Mouse (Mus musculus) spleen, postnatal 14 days (tissue): ENCODE data around the gene Syna.

Experiments
- DNase-seq, 2 experiments: peaks; one replicate each; pipeline ENCODE4 v3.0.0; 2021 to 2022; ENCODE audit warnings: low spot score in 2 of 2

Syna gene

GRCm38 (mm10) chr5:134531585-134531984 is 28.4 kb downstream of the Syna start:
- DNase-seq, result no peak

- no peak for DNase-seq
Observed at GRCm38 (mm10) chr5:134530830-134531229, 29.1 kb downstream of the Syna start.

GRCm38 (mm10) chr5:134528488-134528887 is 31.5 kb downstream of the Syna start:
- DNase-seq, result no peak

GRCm38 (mm10) chr5:134525971-134526711 is 33.8 kb downstream of the Syna start:
- DNase-seq, result no peak

GRCm38 (mm10) chr5:134523728-134524127 is 36.2 kb downstream of the Syna start:
- no peak for DNase-seq

GRCm38 (mm10) chr5:134522524-134522923 is 37.4 kb downstream of the Syna start:
- DNase-seq, result no peak

- DNase-seq, result no peak
Observed at GRCm38 (mm10) chr5:134521806-134522205, 38.2 kb downstream of the Syna start.

GRCm38 (mm10) chr5:134521131-134521530 is 38.8 kb downstream of the Syna start:
- no peak for DNase-seq

GRCm38 (mm10) chr5:134520120-134520519 is 39.9 kb downstream of the Syna start:
- no peak for DNase-seq

GRCm38 (mm10) chr5:134519471-134519870 is 40.5 kb downstream of the Syna start:
- DNase-seq, result no peak

GRCm38 (mm10) chr5:134512086-134512485 is 47.9 kb downstream of the Syna start:
- DNase-seq, result no peak

GRCm38 (mm10) chr5:134510266-134510665 is 49.7 kb downstream of the Syna start:
- DNase-seq, result no peak

GRCm38 (mm10) chr5:134508965-134509364 is 51.0 kb downstream of the Syna start:
- DNase-seq, result no peak
